Mouse (Mus musculus): ENCODE data around the gene Efcab11.
"Not testable (repeated sequence)": the region's sequence is repeated elsewhere in the genome, so short reads cannot be mapped to it uniquely, and the experiment has no call there.

DNA sequence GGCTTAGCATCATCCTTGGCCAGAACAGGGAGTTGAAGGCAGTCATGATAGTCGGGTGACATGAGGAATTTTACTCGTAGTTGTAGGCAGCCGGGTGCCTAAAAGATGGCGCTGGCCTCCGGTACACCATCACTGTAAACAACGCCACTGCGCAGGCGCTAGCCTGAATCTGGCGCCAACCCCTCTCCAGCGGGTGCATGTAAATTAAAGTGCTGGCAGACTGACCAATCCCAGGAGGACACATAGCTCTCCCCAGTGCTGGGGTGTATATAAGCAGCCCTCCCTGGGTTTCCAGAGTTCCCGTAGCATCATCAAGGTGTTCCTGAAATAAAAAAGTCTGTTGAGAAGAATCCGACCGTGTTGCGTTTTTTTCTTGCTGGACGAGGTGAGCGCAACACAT lies 66.2 kb downstream of the Efcab11 start:
- not testable (repeated sequence) for TF ChIP-seq GATA1 (IDR thresholded peaks at IDR 0.05; ENCODE audit: borderline replicate concordance, low read length); CTCF (IDR thresholded peaks at IDR 0.05; ENCODE audit: low read depth, low read length)
